Mouse (Mus musculus) gastrocnemius, postnatal 36 days (tissue): ENCODE measurements around the gene Bcl6b. TPM values are rescaled to one million over a fixed set of nuclear protein-coding genes. Genes with fewer than 3 reads are reported as not detected.

Experiments used
- DNase-seq, 2 experiments: peaks; one replicate each; pipeline ENCODE4 v3.0.0; 2022
- intact Hi-C: fragments of 180-260 bp; cut with DNase I; formaldehyde crosslinking; loops from one replicate; pipeline ENCODE4 v1.15.1; 2025
- microRNA-seq, 2 experiments: library from miRNA; unstranded; fragments of <30 nt; microRNA quantifications; one replicate each; pipeline ENCODE4 v1.2.0; 2021
- total RNA-seq, 2 experiments: library from RNA; stranded (reverse); gene quantifications; 2 replicates each; pipeline ENCODE4 v1.2.3; 2021

Bcl6b gene
- total RNA-seq, 2 experiments from 2014 or later: 3.7 to 6.5 TPM

DNA sequence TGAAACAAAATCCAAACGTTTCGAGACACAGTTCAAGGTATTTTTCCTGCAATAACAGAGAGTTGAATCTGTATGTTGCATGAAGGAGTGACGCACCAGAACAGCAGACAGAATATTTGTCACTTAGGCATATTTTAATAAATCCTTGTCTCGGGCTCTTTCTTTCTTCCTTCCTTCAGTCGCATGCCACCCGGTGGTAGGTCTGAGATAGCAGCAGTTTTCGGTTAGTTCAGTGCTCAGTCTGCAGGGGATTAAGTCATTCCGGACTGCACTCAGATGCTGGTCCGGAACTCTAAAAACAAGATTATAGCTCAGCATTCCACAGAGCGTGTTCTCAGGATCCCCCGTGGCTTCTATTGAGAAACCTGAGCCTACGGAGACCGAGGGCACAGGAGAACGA is 50.2 kb downstream of the Bcl6b start:
- intact Hi-C loops: no loop called here
- DNase-seq: no peak

DNA sequence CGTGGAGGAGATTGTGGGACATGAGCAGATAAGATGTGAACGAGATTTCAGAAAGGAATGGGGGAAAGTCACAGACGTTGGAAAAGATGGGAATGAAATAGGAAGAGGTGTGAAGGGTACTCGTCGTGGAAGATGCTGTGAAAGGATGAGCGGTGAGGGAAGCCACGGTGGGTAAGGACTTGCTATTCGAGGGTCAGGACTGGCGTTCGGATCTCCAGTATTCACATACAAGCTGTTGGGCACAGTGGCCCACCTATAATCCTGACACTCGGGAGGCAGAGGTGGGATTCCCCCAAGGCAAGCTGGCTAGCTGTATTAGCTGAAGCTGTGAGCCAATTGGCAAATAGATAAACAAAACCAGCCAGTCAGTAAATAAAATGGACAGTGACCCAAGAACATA is 50.8 kb downstream of the Bcl6b start:
- intact Hi-C loops: no loop called here
- DNase-seq: no peak

DNA sequence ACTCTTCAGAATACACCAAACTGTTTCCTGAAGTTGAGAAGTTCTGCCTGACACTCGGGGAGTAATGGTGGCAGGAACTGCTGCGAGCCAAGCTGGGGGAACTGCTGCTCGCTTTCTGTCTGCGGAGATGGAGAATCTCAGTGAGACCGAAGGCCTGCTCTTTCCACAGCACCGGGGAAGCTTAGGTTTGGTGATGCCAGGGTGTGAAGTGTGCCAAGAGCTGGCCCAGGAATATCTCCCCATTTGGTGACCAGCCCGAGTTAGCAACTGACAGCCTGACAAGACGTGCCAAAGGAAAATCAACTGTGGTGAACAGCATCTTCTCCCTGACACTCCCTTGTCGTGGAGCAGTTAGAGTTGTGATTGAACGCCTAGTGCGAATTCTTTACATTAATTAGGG is 51.3 kb downstream of the Bcl6b start:
- intact Hi-C loops: no loop called here
- DNase-seq: no peak

DNA sequence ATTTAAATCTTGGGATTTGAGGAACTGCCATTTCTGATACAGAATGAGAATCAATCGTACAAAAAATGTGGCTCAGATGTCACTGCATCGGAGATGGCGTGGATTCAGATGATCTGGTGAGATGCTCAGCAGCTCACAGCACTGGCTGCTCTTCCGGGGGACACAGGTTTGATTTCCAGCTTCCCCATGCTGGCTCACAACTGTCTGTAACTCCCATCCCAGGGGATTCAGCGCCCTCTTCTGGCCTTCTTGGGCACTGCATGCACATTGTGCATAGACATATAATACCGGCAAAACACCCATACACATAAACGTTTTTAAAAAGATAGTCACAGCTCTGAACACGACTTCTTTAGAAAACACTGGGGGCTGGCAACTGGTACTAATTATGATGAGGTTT is 52.0 kb downstream of the Bcl6b start:
- intact Hi-C loops: no loop called here
- no peak for DNase-seq

DNA sequence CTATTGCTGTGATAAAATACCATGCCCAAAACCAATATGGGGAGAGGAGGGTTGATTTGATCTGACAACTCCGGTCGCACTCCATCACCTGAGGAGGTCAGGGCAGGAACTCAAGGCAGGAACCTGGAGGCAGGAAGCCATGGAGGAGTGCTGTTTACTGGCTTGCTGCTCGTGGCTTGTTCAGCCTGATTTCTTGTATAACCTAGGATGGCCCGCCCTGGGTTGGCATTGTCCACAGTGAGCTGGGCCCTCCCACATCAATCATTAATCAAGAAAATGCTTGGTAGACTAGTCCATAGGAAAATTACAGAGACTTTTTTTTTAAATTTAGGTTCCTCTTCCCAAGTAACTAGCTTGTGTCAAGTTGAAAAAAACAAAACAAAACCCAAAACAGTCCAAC is 55.1 kb downstream of the Bcl6b start:
- DNase-seq: no peak
- intact Hi-C loops: no loop called here

Small RNA genes lying within 50 kb of the gene (microRNA-seq; reads per million reads assigned to microRNA genes)
- gene Mir195a: 3,475 to 10,027 reads per million in 2 experiments
- 0 reads per million in 2 experiments for gene Mir497
- 0 reads per million in 2 experiments for gene Mir497b

Other genes starting within 250 kb of the Bcl6b start
- 100 to 1,000 TPM; 171 to 246 TPM for gene Ctdnep1, start 248.6 kb downstream of the Bcl6b start, total RNA-seq
- 10 to 100 TPM; 29.0 to 34.6 TPM for gene Elp5, start 247.3 kb downstream of the Bcl6b start, total RNA-seq
- gene Gabarap, start 238.7 kb downstream of the Bcl6b start, total RNA-seq: 100 to 1,000 TPM; 142 to 178 TPM
- gene Phf23, start 234.0 kb downstream of the Bcl6b start, total RNA-seq: 10 to 100 TPM; 12.6 to 16.5 TPM
- gene Dvl2, start 229.2 kb downstream of the Bcl6b start, total RNA-seq: 1 to 10 TPM; 3.3 to 4.6 TPM
- gene Acadvl, start 214.4 kb downstream of the Bcl6b start, total RNA-seq: 100 to 1,000 TPM; 320 to 384 TPM
- gene Dlg4, start 212.9 kb downstream of the Bcl6b start, total RNA-seq: 1 to 10 TPM; 4.9 to 6.5 TPM
- not detected for gene Asgr1, start 175.7 kb downstream of the Bcl6b start, total RNA-seq
- not detected for gene Asgr2, start 137.2 kb downstream of the Bcl6b start, total RNA-seq
- 1 to 10 TPM; 1.1 to 1.2 TPM for gene Mgl2, start 99.5 kb downstream of the Bcl6b start, total RNA-seq
- 1 to 10 TPM; 1.8 to 2.0 TPM for gene Clec10a, start 73.6 kb downstream of the Bcl6b start, total RNA-seq
- gene Slc16a11, start 17.0 kb downstream of the Bcl6b start, total RNA-seq: under 1 TPM; 0.46 to 0.49 TPM
- gene Slc16a13, start 8.7 kb downstream of the Bcl6b start, total RNA-seq: under 1 TPM; 0.74 to 0.94 TPM
- 10 to 100 TPM; 29.3 to 31.9 TPM for gene 0610010K14Rik, start 8.1 kb upstream of the Bcl6b start, total RNA-seq
- gene Gm21988, start 10.0 kb upstream of the Bcl6b start, total RNA-seq: 1 to 10 TPM; 1.3 to 2.4 TPM
- gene Rnasek, start 10.0 kb upstream of the Bcl6b start, total RNA-seq: 100 to 1,000 TPM in 1 of 2 experiments, 10 to 100 TPM in 1; 94.6 to 110 TPM
- gene Alox12, start 25.6 kb upstream of the Bcl6b start, total RNA-seq: 1 to 10 TPM in 1 of 2 experiments, under 1 TPM in 1; 0.82 to 1.2 TPM
- gene Alox12e, start 92.8 kb upstream of the Bcl6b start, total RNA-seq: not detected
- gene Alox15, start 122.2 kb upstream of the Bcl6b start, total RNA-seq: under 1 TPM in 1 of 2 experiments, not detected in 1; 0.87 TPM
- 10 to 100 TPM; 16.1 to 20.9 TPM for gene Pelp1, start 180.2 kb upstream of the Bcl6b start, total RNA-seq
- 1 to 10 TPM; 6.2 to 8.1 TPM for gene Arrb2, start 202.8 kb upstream of the Bcl6b start, total RNA-seq
- 1 to 10 TPM; 4.2 to 6.8 TPM for gene Med11, start 222.1 kb upstream of the Bcl6b start, total RNA-seq
- gene Zmynd15, start 229.6 kb upstream of the Bcl6b start, total RNA-seq: under 1 TPM; 0.10 to 0.61 TPM
- 1 to 10 TPM; 1.4 to 1.5 TPM for gene Cxcl16, start 230.2 kb upstream of the Bcl6b start, total RNA-seq